Mouse (Mus musculus) cerebellum, adult 9-10 months (tissue): ENCODE data around the gene Ppef1.
A peak's percentile ranks its signal among the peaks of the same experiment; 100 is the strongest.
"Not testable (repeated sequence)": the region's sequence is repeated elsewhere in the genome, so short reads cannot be mapped to it uniquely, and the experiment has no call there.

Source experiments
- DNase-seq: peaks from one replicate; pipeline ENCODE4 v3.0.0; 2022

The Ppef1 gene

GRCm38 (mm10) chrX:160735650-160736049 is at the start of gene Ppef1:
Ppef1 (minus strand) TSS chrX:160735765.
- DNase-seq: no peak

- DNase-seq: no peak
These were observed 46.7 kb upstream of the Ppef1 start for GRCm38 (mm10) chrX:160782276-160782675.

DNA sequence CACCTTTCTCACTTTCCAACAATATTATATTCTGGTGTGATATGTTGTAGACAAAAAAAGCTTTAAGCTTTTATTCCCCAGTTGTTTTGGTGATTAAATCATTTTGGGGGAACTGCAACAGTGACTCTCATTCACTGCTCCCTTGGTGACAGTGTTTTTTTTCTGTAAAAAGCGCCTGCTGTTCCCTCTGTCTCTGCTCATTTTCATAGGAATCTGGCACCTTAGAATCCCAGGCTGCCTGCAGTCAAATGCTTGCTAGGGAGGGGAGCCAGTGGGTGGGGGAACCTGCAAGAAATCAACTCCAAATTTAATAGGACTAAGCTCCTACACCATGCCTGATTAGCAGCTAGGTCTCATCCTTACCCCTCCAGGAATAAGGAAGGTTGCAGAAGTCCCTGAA is 37.5 kb upstream of the Ppef1 start:
- DNase-seq: no peak

GRCm38 (mm10) chrX:160769622-160770021 is 34.1 kb upstream of the Ppef1 start:
- DNase-seq: not testable (repeated sequence)

DNA sequence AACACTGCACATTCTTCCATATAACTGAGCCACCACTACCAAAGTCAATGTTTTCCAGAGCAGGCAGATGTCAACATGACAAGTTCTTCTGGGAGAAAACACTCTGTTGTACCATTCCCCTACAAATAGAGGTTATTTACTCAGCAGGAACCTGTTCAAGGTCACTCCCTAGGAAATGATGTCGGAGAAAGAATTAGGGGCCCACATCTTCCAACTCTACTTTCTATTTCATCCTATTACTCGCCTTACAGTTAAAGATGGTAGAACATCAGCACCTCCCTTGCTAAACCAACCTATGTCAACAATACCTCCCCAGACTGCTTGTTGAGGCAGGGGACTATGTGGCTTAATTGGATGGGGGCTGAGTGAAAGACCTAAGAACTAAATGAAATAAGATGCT is 32.1 kb upstream of the Ppef1 start, which contains the start of gene Rs1:
Gene Rs1 (plus strand): TSS at position 301 of the 400 bp plus-strand sequence.
- DNase-seq: no peak

- no peak for DNase-seq
These were observed 30.7 kb upstream of the Ppef1 start for GRCm38 (mm10) chrX:160766233-160766616.

GRCm38 (mm10) chrX:160765389-160766232 is 30.0 kb upstream of the Ppef1 start:
- DNase-seq: peak; percentile 91

- DNase-seq: no peak
These were observed 15.2 kb upstream of the Ppef1 start for GRCm38 (mm10) chrX:160750808-160751207.

DNA sequence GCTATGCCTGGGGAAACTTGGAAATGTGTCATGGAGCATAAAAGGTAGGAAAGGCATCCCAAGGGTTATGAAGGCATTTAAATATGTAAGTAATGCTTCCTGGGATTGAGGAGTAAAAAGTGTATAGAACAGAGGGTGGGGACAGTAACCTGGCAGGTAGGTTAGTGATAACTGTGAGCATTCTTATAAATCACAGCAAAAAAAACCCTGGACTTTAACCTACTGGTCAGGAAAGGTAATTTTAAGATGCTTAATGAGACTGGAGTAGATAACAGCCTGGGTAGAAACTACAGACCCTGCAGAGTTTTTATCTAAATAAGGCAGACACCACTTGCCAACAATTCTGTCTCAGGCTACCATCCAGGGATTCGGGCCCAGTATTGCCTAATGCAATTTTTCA is 13.1 kb upstream of the Ppef1 start:
- DNase-seq: peak; percentile 12

DNA sequence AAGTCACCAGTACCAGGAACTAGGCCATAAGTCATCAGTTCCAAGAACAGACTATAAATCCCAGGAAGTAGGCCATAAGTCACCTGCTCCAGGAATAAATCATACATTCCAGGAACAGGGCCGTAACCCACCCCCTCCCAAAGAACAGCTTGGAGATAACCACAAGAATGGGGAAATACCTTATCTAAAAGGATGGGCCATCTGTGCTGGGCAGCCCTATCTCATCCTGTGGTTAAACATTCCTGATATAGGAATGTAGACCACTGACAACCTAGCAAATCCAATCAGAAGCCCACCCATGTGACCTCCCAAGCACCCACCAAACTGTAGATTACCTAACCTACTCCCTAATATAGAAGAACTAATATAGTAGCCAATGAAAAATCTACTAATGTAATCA is 9.8 kb upstream of the Ppef1 start:
- no peak for DNase-seq

DNA sequence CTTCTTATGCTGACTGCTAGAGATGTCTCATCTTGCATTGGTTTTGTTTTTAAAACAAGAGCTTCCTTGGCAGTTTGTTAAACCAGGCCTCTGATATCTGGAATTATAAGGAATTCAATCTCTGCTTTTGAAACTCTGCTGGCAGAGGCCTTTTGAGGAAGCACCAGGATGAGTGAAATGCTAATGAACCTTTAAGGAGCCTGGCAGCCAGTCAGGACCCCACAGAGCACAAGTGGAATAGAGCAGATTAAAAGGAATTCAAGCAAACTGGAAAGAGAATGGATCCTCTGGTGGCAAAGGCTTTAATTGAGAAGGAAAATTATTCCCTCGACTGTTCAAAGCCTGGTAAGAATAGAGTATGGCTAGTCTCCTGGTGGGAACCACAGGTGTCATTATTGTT is 36.4 kb downstream of the Ppef1 start:
- no peak for DNase-seq

DNA sequence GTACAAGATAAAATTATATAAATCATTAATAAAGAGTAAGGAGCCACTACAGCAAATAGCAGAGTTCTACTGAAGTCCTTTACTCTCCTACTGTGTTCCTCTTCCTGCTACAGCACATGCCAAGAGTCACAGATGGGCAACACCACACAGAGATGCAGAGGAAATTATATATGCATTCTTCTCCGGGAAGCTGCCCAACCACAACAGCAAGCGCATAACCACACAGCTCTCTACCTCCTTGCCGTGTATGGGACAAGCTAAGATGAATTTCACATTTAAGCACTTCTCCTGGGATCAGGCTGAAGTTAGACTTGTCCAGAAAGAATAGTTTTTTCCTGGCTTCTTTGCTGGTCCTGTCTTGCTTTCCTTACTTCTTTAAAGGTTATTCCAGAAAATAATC is 44.0 kb downstream of the Ppef1 start:
- DNase-seq: peak; percentile 44

GRCm38 (mm10) chrX:160690094-160690493 is 45.5 kb downstream of the Ppef1 start:
- DNase-seq: no peak

GRCm38 (mm10) chrX:160669992-160670391 is 65.6 kb downstream of the Ppef1 start:
- no peak for DNase-seq

DNA sequence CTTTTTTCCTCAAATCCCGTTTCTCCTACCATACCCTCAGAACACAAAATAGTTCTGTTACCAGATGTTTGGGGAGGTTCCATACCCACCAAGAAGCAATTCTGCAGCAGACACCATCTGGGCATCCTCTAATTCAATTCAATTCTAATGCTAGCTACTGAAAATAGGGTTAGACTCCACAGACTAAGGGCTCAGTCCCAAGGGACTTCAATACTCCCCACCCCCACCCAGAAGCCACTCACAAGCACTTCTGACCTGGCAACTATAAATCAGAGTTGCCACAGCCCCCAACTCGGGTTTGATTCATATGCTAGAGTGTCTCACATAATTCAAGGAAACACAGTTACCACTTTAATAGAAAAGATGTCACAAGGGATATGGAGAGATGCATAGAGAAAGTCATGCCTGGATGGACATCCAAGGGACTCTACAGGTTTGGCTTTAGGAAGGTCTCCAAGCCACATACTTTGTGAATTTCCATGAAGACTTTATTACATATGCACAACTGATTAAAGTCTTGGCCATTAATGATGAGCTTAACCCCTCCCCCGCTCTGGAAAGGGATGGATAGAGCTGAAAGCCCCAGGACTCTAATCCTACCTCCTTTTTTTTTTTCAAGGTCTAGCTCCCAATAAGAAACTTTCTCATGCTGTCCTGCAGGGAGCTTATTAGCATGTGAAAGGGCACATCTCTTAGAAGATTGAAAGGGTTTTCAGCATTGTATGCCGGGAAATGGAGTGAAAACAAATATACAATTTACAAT is 124.5 kb downstream of the Ppef1 start:
- DNase-seq: no peak

- DNase-seq: no peak
These were observed 125.1 kb downstream of the Ppef1 start for GRCm38 (mm10) chrX:160610482-160610881.

DNA sequence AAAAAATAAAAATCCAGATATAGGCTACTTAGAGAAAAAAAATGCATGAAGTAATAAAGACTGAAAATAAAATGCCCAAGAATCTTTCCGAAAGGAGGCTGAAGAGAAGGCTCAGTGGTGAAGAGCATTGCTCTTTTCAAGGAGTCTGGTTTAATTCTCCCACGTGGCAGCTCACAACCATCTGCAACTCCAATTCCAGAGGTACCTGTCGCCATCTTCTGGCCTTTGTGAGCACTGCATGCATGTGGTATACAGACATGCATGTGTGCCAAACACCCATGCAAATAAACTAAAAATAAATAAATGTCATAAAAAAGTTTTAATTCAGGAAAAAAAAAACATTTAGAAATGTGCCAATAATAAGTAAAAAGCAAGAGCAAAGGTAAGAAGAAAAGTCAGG is 125.7 kb downstream of the Ppef1 start:
- DNase-seq: no peak

- no peak for DNase-seq
These were observed 131.5 kb downstream of the Ppef1 start for GRCm38 (mm10) chrX:160603981-160604541.

DNA sequence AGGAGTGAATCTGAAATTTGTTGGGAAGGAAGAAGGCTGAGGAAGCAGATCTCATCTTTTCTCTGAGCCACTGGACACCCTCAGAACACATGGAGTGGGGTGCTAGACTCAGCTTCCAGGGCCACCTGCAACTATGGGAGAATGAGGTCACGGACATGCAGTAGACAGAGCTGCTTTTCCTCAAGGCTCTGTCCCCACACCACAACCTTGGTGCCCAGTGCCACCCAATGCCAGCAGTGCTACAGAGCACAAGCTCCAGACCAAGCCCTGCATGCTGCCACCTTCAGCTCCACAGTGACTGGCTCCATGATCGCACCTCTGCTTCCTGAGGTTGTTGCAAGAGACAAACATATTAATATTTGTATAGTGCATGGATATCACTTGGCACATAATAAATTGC is 132.2 kb downstream of the Ppef1 start:
- no peak for DNase-seq

GRCm38 (mm10) chrX:160602770-160603169 is 132.8 kb downstream of the Ppef1 start:
- no peak for DNase-seq

GRCm38 (mm10) chrX:160601053-160601452 is 134.5 kb downstream of the Ppef1 start:
- no peak for DNase-seq

DNA sequence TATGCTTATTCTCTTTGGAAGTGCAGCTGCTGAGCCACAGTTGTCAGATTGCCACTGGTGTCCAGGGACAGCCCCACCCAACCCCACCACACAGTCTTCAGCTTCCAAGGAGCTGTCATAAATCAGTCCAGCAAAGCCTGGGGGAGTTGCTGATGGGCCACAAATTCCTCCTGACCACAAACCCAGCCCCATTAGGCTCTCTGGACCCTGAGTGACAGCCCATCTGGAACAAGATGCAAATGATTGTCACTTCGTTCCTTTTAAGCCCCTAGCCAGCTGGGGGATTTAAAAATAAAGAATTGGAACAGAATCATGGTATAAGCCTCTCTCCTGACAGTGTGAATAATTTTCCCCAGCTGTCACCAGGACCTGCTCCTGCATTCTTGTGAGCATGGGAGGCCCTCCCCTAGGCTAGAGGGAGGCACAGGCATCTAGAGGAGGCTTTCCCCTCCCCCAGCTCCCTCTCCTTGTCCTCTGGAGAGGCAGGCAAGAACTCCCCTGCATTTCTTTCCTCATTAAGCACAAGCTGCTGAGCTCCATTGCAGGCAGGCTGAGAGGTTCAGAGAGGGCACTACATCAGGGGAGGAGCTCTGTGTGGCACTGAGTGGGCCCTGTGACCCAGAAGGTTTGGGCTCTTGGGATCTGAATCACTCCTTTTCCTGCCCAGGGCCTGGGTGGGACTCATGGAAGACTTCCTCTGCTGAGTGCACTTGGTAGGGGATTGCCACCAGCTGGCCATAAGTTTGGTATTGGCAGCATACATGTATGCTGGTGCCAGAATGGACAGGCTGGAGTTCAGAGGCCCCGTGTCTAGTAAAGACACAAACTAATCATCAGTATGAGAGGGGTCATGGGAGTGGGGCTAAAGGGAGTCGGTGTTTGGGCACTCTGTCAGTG is 136.8 kb downstream of the Ppef1 start:
- peak; percentile 39 for DNase-seq

DNA sequence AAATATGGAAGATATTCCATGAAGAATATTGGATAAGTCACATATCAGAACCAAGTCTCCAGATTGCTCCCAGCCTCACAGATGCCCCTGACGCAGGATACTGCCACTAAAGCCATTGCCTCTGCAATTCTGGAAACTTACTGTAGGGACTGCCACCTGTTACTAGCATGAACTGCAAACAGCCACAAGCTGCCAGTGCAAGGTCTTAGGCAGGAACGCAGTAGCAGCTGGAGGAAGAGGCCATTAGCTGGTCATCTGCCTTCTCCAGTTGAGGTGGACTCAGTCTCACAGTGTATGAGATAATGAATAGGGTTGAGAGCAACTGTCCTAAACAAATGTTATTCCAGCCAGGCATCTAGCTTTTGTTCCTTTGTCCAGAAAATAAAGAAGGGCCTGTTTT is 137.5 kb downstream of the Ppef1 start:
- DNase-seq: no peak
